Mouse (Mus musculus) embryonic facial prominence, embryonic 15.5 days (tissue): Measurements from ENCODE around the gene Eif4e1b. TPM values are rescaled to one million over a fixed set of nuclear protein-coding genes. Genes with fewer than 3 reads are reported as not detected.

Experiments used
- ATAC-seq: fragments of 200-750 bp; cut with Nextera tagmentation; 2 replicates; pipeline ENCODE4 v1.8.0; 2017; ENCODE audit warnings: low read depth, moderate TSS enrichment; ENCODE audit not compliant: insufficient number of reproducible peaks, low FRiP score, low TSS enrichment
- H3K27ac ChIP-seq: fragments of 300-500 bp; sonication (generic); replicated peaks from 2 replicates; pipeline ENCODE4 v1.5.1; 2015; ENCODE audit warnings: mild to moderate bottlenecking, inconsistent platforms
- H3K27me3 ChIP-seq: fragments of 300-500 bp; sonication (generic); 2 replicates; pipeline ENCODE4 v1.6.1; 2015; ENCODE audit warnings: inconsistent platforms
- H3K36me3 ChIP-seq: fragments of 300-500 bp; sonication (generic); 2 replicates; pipeline ENCODE4 v1.6.1; 2015; ENCODE audit warnings: mild to moderate bottlenecking, inconsistent platforms
- H3K4me1 ChIP-seq: fragments of 300-500 bp; sonication (generic); 2 replicates; pipeline ENCODE4 v1.6.1; 2015; ENCODE audit warnings: inconsistent platforms
- H3K4me2 ChIP-seq: fragments of 300-500 bp; sonication (generic); replicated peaks from 2 replicates; pipeline ENCODE4 v1.6.1; 2015; ENCODE audit warnings: mild to moderate bottlenecking, inconsistent platforms
- H3K4me3 ChIP-seq: fragments of 300-500 bp; sonication (generic); replicated peaks from 2 replicates; pipeline ENCODE4 v1.5.1; 2015; ENCODE audit warnings: mild to moderate bottlenecking, inconsistent platforms
- H3K9ac ChIP-seq: fragments of 300-500 bp; sonication (generic); 2 replicates; pipeline ENCODE4 v1.6.1; 2015; ENCODE audit warnings: inconsistent platforms
- H3K9me3 ChIP-seq: fragments of 300-500 bp; sonication (generic); replicated peaks from 2 replicates; pipeline ENCODE4 v1.6.1; 2016; ENCODE audit warnings: inconsistent platforms
- WGBS: fragments of 180-500 bp; shearing (Covaris S2); methylation state at CpG from one replicate; pipeline ENCODE4 v1.1.7; 2015; 5-methylcytosine and 5-hydroxymethylcytosine counted together
- polyA plus RNA-seq: library from polyadenylated mRNA; unstranded; fragments of >200 nt; fragmentation: Nextera tagmentation; extraction: Ambion mirVana; gene quantifications from 2 replicates; pipeline ENCODE4 v1.2.1, GENCODE M21; 2015

Eif4e1b gene
- polyA plus RNA-seq, 1 experiment from 2014 or later: not detected

GRCm38 (mm10) chr13:54806434-54806976 is 22.7 kb downstream of the Eif4e1b start:
- Histone ChIP-seq H3K4me1 (no peaks in the 10 kb centered on the region), H3K27ac (no peak overlapping the region), H3K4me3 (no peak overlapping the region), H3K4me2 (no peak overlapping the region), H3K9me3 (no peaks in the 10 kb centered on the region), H3K36me3 (no peaks in the 10 kb centered on the region), H3K27me3 (peaks cover 23% of the 10 kb centered on the region; the same call in 1 of the 2 replicates), H3K9ac (no peak overlapping the region)
- WGBS: 19% methylated on average over 13 of the region's 13 CpGs
- ATAC-seq: no peak

- Histone ChIP-seq H3K27me3 (peaks cover 23% of the 10 kb centered on the region; the same call in 1 of the 2 replicates), H3K4me2 (no peak overlapping the region), H3K4me3 (no peak overlapping the region), H3K9ac (no peak overlapping the region), H3K4me1 (no peaks in the 10 kb centered on the region), H3K27ac (no peak overlapping the region), H3K36me3 (no peaks in the 10 kb centered on the region), H3K9me3 (no peaks in the 10 kb centered on the region)
- WGBS: 57% methylated on average over 12 of the region's 12 CpGs
- no peak for ATAC-seq
These were observed 24.3 kb downstream of the Eif4e1b start for GRCm38 (mm10) chr13:54808067-54808466.

GRCm38 (mm10) chr13:54811476-54811875 is 27.7 kb downstream of the Eif4e1b start:
- H3K9ac ChIP-seq: no peak overlapping the region
- H3K27ac ChIP-seq: no peak overlapping the region
- no peak overlapping the region for H3K4me3 ChIP-seq
- peaks cover 3% of the 10 kb centered on the region; the same call in 1 of the 2 replicates for H3K27me3 ChIP-seq
- no peaks in the 10 kb centered on the region for H3K36me3 ChIP-seq
- H3K9me3 ChIP-seq: no peaks in the 10 kb centered on the region
- H3K4me2 ChIP-seq: no peak overlapping the region
- 31% methylated on average over 7 of the region's 7 CpGs for WGBS
- H3K4me1 ChIP-seq: no peaks in the 10 kb centered on the region
- ATAC-seq: no peak

- 85% methylated on average over 9 of the region's 9 CpGs for WGBS
- no peaks in the 10 kb centered on the region for H3K27me3 ChIP-seq
- H3K9me3 ChIP-seq: no peaks in the 10 kb centered on the region
- no peak overlapping the region for H3K4me3 ChIP-seq
- H3K4me1 ChIP-seq: no peaks in the 10 kb centered on the region
- H3K4me2 ChIP-seq: no peak overlapping the region
- ATAC-seq: no peak
- no peak overlapping the region for H3K9ac ChIP-seq
- H3K36me3 ChIP-seq: no peaks in the 10 kb centered on the region
- H3K27ac ChIP-seq: no peak overlapping the region
These were observed 29.6 kb downstream of the Eif4e1b start for GRCm38 (mm10) chr13:54813381-54813780.

- 22% methylated on average over 17 of the region's 17 CpGs for WGBS
- no peak for ATAC-seq
- H3K27me3 ChIP-seq: no peaks in the 10 kb centered on the region
- no peak overlapping the region for H3K9ac ChIP-seq
- no peaks in the 10 kb centered on the region for H3K4me1 ChIP-seq
- H3K36me3 ChIP-seq: no peaks in the 10 kb centered on the region
- H3K4me3 ChIP-seq: no peak overlapping the region
- no peak overlapping the region for H3K4me2 ChIP-seq
- H3K9me3 ChIP-seq: no peaks in the 10 kb centered on the region
- no peak overlapping the region for H3K27ac ChIP-seq
These were observed 34.8 kb downstream of the Eif4e1b start for GRCm38 (mm10) chr13:54818399-54819254.

GRCm38 (mm10) chr13:54821106-54821505 is 37.3 kb downstream of the Eif4e1b start:
- Histone ChIP-seq H3K36me3 (no peaks in the 10 kb centered on the region), H3K4me1 (peaks cover 6% of the 10 kb centered on the region; the same call in 1 of the 2 replicates), H3K4me3 (no peak overlapping the region), H3K9ac (no peak overlapping the region), H3K4me2 (no peak overlapping the region), H3K27ac (no peak overlapping the region), H3K27me3 (no peaks in the 10 kb centered on the region), H3K9me3 (no peaks in the 10 kb centered on the region)
- 85% methylated on average over 4 of the region's 4 CpGs for WGBS
- ATAC-seq: no peak

GRCm38 (mm10) chr13:54821931-54822330 is 38.1 kb downstream of the Eif4e1b start:
- 78% methylated on average over 2 of the region's 2 CpGs for WGBS
- Histone ChIP-seq H3K9me3 (no peaks in the 10 kb centered on the region), H3K27ac (no peak overlapping the region), H3K4me1 (peaks cover 6% of the 10 kb centered on the region; the same call in 1 of the 2 replicates), H3K4me3 (no peak overlapping the region), H3K4me2 (no peak overlapping the region), H3K36me3 (no peaks in the 10 kb centered on the region), H3K27me3 (no peaks in the 10 kb centered on the region), H3K9ac (no peak overlapping the region)
- no peak for ATAC-seq

GRCm38 (mm10) chr13:54824111-54824931 is 40.5 kb downstream of the Eif4e1b start:
- peak overlapping the region; percentile 34 for H3K4me2 ChIP-seq
- H3K4me3 ChIP-seq: peak overlapping the region; percentile 4; the same call in 1 of the 2 replicates
- H3K9ac ChIP-seq: no peak overlapping the region
- H3K36me3 ChIP-seq: no peaks in the 10 kb centered on the region
- WGBS: 14% methylated on average over 23 of the region's 25 CpGs
- no peaks in the 10 kb centered on the region for H3K27me3 ChIP-seq
- peaks cover 6% of the 10 kb centered on the region; the same call in 1 of the 2 replicates for H3K4me1 ChIP-seq
- ATAC-seq: no peak
- H3K27ac ChIP-seq: no peak overlapping the region
- H3K9me3 ChIP-seq: no peaks in the 10 kb centered on the region

GRCm38 (mm10) chr13:54827992-54828391 is 44.2 kb downstream of the Eif4e1b start:
- H3K9me3 ChIP-seq: no peaks in the 10 kb centered on the region
- H3K4me2 ChIP-seq: no peak overlapping the region
- peaks cover 6% of the 10 kb centered on the region; the same call in 1 of the 2 replicates for H3K4me1 ChIP-seq
- WGBS: 53% methylated on average over 7 of the region's 7 CpGs
- H3K27ac ChIP-seq: no peak overlapping the region
- ATAC-seq: no peak
- no peaks in the 10 kb centered on the region for H3K36me3 ChIP-seq
- no peak overlapping the region for H3K9ac ChIP-seq
- H3K27me3 ChIP-seq: no peaks in the 10 kb centered on the region
- no peak overlapping the region for H3K4me3 ChIP-seq

- H3K36me3 ChIP-seq: no peaks in the 10 kb centered on the region
- ATAC-seq: no peak
These were observed 44.7 kb downstream of the Eif4e1b start for GRCm38 (mm10) chr13:54828508-54828907.

GRCm38 (mm10) chr13:54829450-54829849 is 45.7 kb downstream of the Eif4e1b start:
- Histone ChIP-seq H3K4me1 (peaks cover under 1% of the 10 kb centered on the region; the same call in 1 of the 2 replicates), H3K27ac (no peak overlapping the region), H3K9me3 (no peaks in the 10 kb centered on the region), H3K27me3 (no peaks in the 10 kb centered on the region), H3K4me3 (no peak overlapping the region), H3K36me3 (no peaks in the 10 kb centered on the region), H3K9ac (no peak overlapping the region), H3K4me2 (no peak overlapping the region)
- no peak for ATAC-seq
- 3% methylated on average over 13 of the region's 13 CpGs for WGBS

More at GRCm38 (mm10) chr13:54828508-54828907, 44.7 kb downstream of the Eif4e1b start:
- Histone ChIP-seq H3K9ac (no peak overlapping the region), H3K27me3 (no peaks in the 10 kb centered on the region), H3K4me1 (peaks cover 6% of the 10 kb centered on the region; the same call in 1 of the 2 replicates), H3K4me3 (no peak overlapping the region), H3K27ac (no peak overlapping the region), H3K4me2 (no peak overlapping the region), H3K9me3 (no peaks in the 10 kb centered on the region)
- WGBS: 57% methylated on average over 6 of the region's 6 CpGs
